Mouse (Mus musculus): ENCODE results near the gene Haus3.

DNA sequence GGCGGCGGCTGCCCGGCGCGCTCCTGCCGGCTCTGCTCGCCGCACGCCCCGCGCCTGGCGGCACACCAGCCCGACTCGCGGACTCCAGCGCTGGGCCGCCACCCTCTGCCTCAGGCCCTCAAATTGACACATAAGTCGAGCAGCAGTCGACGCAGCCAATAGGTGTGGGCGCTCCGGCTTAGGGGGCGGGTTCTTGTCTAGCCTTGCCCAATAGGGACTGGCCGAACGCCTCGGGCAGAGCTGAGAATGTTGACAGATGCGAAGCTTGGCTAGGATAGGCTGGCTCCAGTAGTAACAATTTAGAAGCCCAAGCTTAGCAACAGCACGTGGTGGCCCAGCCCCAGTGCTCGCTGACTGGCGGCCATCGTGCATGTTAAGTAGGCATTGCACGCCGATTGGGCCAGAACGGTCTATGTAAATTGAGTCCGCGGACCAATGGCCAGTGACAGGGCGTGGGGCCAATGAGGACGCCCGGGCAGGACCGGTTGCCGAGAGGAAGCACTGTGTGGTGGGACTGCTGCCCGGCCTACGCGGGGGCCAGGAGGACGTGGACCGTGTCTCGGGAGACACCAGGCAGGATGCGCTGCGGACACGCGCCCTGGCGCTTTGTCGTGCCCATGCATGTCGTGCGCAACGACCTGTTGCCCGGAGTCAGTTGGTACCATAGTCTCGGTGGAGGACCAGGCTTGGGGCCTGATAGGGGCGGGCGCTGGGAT, 18.4 kb upstream of the Haus3 start, which contains the start of gene Mxd4:
- TF ChIP-seq CTCF (conservative IDR thresholded peaks at IDR 0.05; ENCODE audit: low read length) (no peak), NANOG (IDR thresholded peaks at IDR 0.05; ENCODE audit: borderline replicate concordance, low read length) (no peak), POU5F1 (IDR thresholded peaks at IDR 0.05; ENCODE audit: borderline replicate concordance, low read length) (no peak)

Data from E14TG2a.4 (cell line).